Mouse (Mus musculus) C3H10T1/2 (cell line): ENCODE data around the gene Mmp8. TPM values are rescaled to one million over a fixed set of nuclear protein-coding genes. Genes with fewer than 3 reads are reported as not detected.

Experiments used
- polyA plus RNA-seq, 2 experiments: library from polyadenylated mRNA; unstranded; fragments of >200 nt; fragmentation: generic; extraction: Trizol; gene quantifications; one replicate each; pipeline ENCODE4 v1.2.1; 2012; ENCODE audit warnings: missing spikeins in 2 of 2

Gene Mmp8
- not detected for polyA plus RNA-seq

DNA sequence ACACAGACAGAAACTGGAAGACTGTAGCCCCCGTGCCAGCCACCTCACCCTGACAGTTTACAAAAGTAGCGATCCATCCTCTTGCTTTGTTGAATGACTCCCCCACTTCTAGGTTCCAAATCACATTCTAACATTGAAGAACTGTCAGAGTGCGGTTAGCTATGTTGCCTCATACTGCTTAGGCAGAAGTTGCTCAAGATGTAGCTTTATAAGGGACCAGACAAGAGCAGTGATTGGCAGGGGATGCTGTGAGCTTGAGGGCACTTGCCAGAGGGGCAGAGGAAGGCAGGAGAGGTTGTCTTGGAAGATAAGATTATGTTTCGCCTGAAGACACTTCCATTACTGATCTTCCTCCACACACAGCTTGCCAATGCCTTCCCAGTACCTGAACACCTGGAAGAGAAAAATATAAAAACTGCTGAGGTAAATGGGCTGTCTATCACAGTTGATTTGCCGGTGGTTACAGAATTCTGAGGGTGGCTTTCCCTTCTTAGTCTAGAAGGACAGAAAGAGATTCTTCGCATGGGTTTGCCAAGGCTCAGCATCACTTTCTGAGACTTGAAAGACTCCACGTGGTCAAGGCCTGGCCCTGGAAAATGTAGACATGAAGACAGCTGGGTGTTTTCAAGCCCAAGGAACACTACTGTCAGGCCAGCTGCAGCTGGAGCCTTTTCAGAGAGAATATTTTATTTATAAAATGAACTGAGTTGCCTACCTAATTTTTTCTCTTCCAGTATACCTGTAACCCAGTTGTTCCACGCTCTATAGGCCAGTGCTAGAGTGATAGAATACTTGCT, at the start of gene Mmp8:
Gene Mmp8, plus strand, starts transcription at position 236 of the 797 bp plus-strand sequence.

DNA sequence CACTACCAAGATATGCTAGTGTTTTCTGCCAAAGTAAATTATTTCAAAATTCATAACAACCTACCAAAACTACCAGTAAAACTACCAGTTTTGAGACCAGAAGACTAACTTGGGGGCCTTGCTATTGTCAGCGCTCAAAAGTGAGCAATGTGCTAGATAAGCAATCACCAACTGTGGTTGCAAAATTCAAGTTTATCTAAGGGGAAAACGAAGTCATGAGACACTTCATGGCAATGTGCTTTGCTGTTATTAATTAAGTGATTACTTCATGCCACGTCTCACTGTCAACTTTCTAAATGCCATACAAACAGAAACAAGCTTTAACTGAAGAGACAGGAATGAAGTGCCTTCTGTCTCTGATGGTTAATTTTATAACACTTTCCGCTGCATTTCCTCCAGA, 12.9 kb downstream of the Mmp8 start, which contains the start of gene Mmp27:
Gene Mmp27, plus strand, starts transcription at position 235 of the 400 bp plus-strand sequence.

Other genes with a start within 250 kb of the Mmp8 start
- not detected for gene Mmp12, start 214.1 kb upstream of the Mmp8 start, polyA plus RNA-seq
- gene Mmp1b, start 170.4 kb upstream of the Mmp8 start, polyA plus RNA-seq, result not detected
- gene Mmp3, start 112.6 kb upstream of the Mmp8 start, polyA plus RNA-seq, result 1 to 10 TPM in 1 of 2 experiments, under 1 TPM in 1; 0.06 to 3.8 TPM
- not detected for gene Mmp10, start 56.1 kb upstream of the Mmp8 start, polyA plus RNA-seq
- gene Mmp27, start 12.9 kb downstream of the Mmp8 start, polyA plus RNA-seq, result not detected
- not detected for gene Mmp20, start 69.8 kb downstream of the Mmp8 start, polyA plus RNA-seq
- gene Mmp7, start 133.6 kb downstream of the Mmp8 start, polyA plus RNA-seq, result not detected
- 10 to 100 TPM in 1 of 2 experiments, 1 to 10 TPM in 1; 1.5 to 10.8 TPM for gene Tmem123, start 205.6 kb downstream of the Mmp8 start, polyA plus RNA-seq